Mouse (Mus musculus) liver, embryonic 16.5 days (tissue): ENCODE results near the gene Defb28. TPM values are rescaled to one million over a fixed set of nuclear protein-coding genes. Genes with fewer than 3 reads are reported as not detected.

Source experiments
- ATAC-seq: fragments of 200-750 bp; cut with Nextera tagmentation; 2 replicates; pipeline ENCODE4 v1.8.0; 2017; ENCODE audit warnings: low read depth, mild to moderate bottlenecking, moderate number of reproducible peaks, moderate library complexity
- H3K27ac ChIP-seq: fragments of 300-500 bp; sonication (generic); 2 replicates; pipeline ENCODE4 v1.5.1; 2014; ENCODE audit warnings: mild to moderate bottlenecking, low read length
- H3K27me3 ChIP-seq: fragments of 300-500 bp; sonication (generic); 2 replicates; pipeline ENCODE4 v1.6.1; 2014; ENCODE audit warnings: low read depth, low read length, mixed read lengths; ENCODE audit not compliant: control insufficient read depth, insufficient read depth
- H3K36me3 ChIP-seq: fragments of 300-500 bp; sonication (generic); 2 replicates; pipeline ENCODE4 v1.6.1; 2014; ENCODE audit warnings: mild to moderate bottlenecking; ENCODE audit not compliant: control insufficient read depth, insufficient read depth
- H3K4me1 ChIP-seq: fragments of 300-500 bp; sonication (generic); 2 replicates; pipeline ENCODE4 v1.6.1; 2014; ENCODE audit warnings: low read depth, low read length, mixed read lengths; ENCODE audit not compliant: control insufficient read depth
- H3K4me2 ChIP-seq: fragments of 300-500 bp; sonication (generic); 2 replicates; pipeline ENCODE4 v1.6.1; 2014; ENCODE audit warnings: low read depth, low read length, mixed read lengths
- H3K4me3 ChIP-seq: fragments of 300-500 bp; sonication (generic); 2 replicates; pipeline ENCODE4 v1.5.1; 2014; ENCODE audit warnings: low read depth, mild to moderate bottlenecking, low read length
- H3K9ac ChIP-seq: fragments of 300-500 bp; sonication (generic); 2 replicates; pipeline ENCODE4 v1.6.1; 2014; ENCODE audit warnings: low read depth, low read length
- H3K9me3 ChIP-seq: fragments of 300-500 bp; sonication (generic); replicated peaks from 2 replicates; pipeline ENCODE4 v1.6.1; 2016; ENCODE audit warnings: low read length; ENCODE audit not compliant: control insufficient read depth
- WGBS: fragments of 180-500 bp; shearing (Covaris S2); extraction: QIAGEN DNeasy Blood & Tissue Kit; methylation state at CpG from one replicate; pipeline ENCODE4 v1.1.7; 2014; ENCODE audit not compliant: insufficient replicate concordance; 5-methylcytosine and 5-hydroxymethylcytosine counted together
- polyA plus RNA-seq: library from polyadenylated mRNA; unstranded; fragments of >200 nt; fragmentation: Nextera tagmentation; extraction: Ambion mirVana; gene quantifications from 2 replicates; pipeline ENCODE4 v1.2.1, GENCODE M21; 2015

Gene Defb28
- polyA plus RNA-seq, 1 experiment from 2014 or later = not detected

GRCm38 (mm10) chr2:152498020-152498419 is 20.0 kb upstream of the Defb28 start:
- no peaks in the 10 kb centered on the region for H3K36me3 ChIP-seq
- 67% methylated on average over 6 of the region's 6 CpGs for WGBS
- H3K4me1 ChIP-seq = no peaks in the 10 kb centered on the region
- ATAC-seq = no peak
- H3K4me2 ChIP-seq = no peak overlapping the region
- H3K27me3 ChIP-seq = no peaks in the 10 kb centered on the region
- H3K9me3 ChIP-seq = no peaks in the 10 kb centered on the region
- H3K9ac ChIP-seq = no peak overlapping the region
- no peak overlapping the region for H3K27ac ChIP-seq
- no peak overlapping the region for H3K4me3 ChIP-seq

- H3K9ac ChIP-seq = no peak overlapping the region
- no peaks in the 10 kb centered on the region for H3K27me3 ChIP-seq
- H3K4me3 ChIP-seq = no peak overlapping the region
- 50% methylated on average over 7 of the region's 7 CpGs for WGBS
- no peaks in the 10 kb centered on the region for H3K36me3 ChIP-seq
- H3K27ac ChIP-seq = no peak overlapping the region
- no peaks in the 10 kb centered on the region for H3K4me1 ChIP-seq
- no peak overlapping the region for H3K4me2 ChIP-seq
- ATAC-seq = no peak
- H3K9me3 ChIP-seq = no peaks in the 10 kb centered on the region
These were observed 17.7 kb upstream of the Defb28 start for GRCm38 (mm10) chr2:152500204-152500862.

- no peaks in the 10 kb centered on the region for H3K36me3 ChIP-seq
- H3K4me1 ChIP-seq = no peaks in the 10 kb centered on the region
- no peaks in the 10 kb centered on the region for H3K27me3 ChIP-seq
- H3K27ac ChIP-seq = no peak overlapping the region
- H3K4me3 ChIP-seq = no peak overlapping the region
- H3K4me2 ChIP-seq = no peak overlapping the region
- H3K9ac ChIP-seq = no peak overlapping the region
- no peak for ATAC-seq
- H3K9me3 ChIP-seq = no peaks in the 10 kb centered on the region
- 60% methylated on average over 6 of the region's 6 CpGs for WGBS
These were observed 17.2 kb upstream of the Defb28 start for GRCm38 (mm10) chr2:152500863-152501229.

GRCm38 (mm10) chr2:152503950-152504349 is 14.1 kb upstream of the Defb28 start:
- H3K27ac ChIP-seq = no peak overlapping the region
- 31% methylated on average over 2 of the region's 2 CpGs for WGBS
- H3K4me3 ChIP-seq = no peak overlapping the region
- no peak overlapping the region for H3K4me2 ChIP-seq
- no peak overlapping the region for H3K9ac ChIP-seq
- no peaks in the 10 kb centered on the region for H3K9me3 ChIP-seq
- no peaks in the 10 kb centered on the region for H3K27me3 ChIP-seq
- ATAC-seq = no peak
- no peaks in the 10 kb centered on the region for H3K4me1 ChIP-seq
- no peaks in the 10 kb centered on the region for H3K36me3 ChIP-seq

GRCm38 (mm10) chr2:152511592-152511991 is 6.5 kb upstream of the Defb28 start, which contains the start of gene Defb26:
Defb26 (minus strand) TSS chr2:152511692.
- WGBS = 62% methylated on average over 1 of the region's 1 CpGs
- H3K27ac ChIP-seq = no peak within 1 kb of the TSS
- H3K27me3 ChIP-seq = no peaks in the 10 kb centered on the region
- H3K4me2 ChIP-seq = no peak within 1 kb of the TSS
- H3K9me3 ChIP-seq = no peaks in the 10 kb centered on the region
- H3K4me1 ChIP-seq = no peaks in the 10 kb centered on the region
- H3K36me3 ChIP-seq = no peaks in the 10 kb centered on the region
- no peak for ATAC-seq
- no peak within 1 kb of the TSS for H3K9ac ChIP-seq
- H3K4me3 ChIP-seq = no peak within 1 kb of the TSS

GRCm38 (mm10) chr2:152516084-152516483 is 2.0 kb upstream of the Defb28 start:
- Histone ChIP-seq H3K9ac (no peak overlapping the region), H3K9me3 (no peaks in the 10 kb centered on the region), H3K36me3 (no peaks in the 10 kb centered on the region), H3K4me1 (no peaks in the 10 kb centered on the region), H3K4me3 (no peak overlapping the region), H3K27ac (no peak overlapping the region), H3K4me2 (no peak overlapping the region), H3K27me3 (no peaks in the 10 kb centered on the region)
- ATAC-seq = no peak
- WGBS = 60% methylated on average over 4 of the region's 4 CpGs

- Histone ChIP-seq H3K4me2 (no peak within 1 kb of the TSS), H3K36me3 (no peaks in the 10 kb centered on the region), H3K4me1 (no peaks in the 10 kb centered on the region), H3K9me3 (no peaks in the 10 kb centered on the region), H3K27me3 (no peaks in the 10 kb centered on the region), H3K27ac (no peak within 1 kb of the TSS), H3K9ac (no peak within 1 kb of the TSS), H3K4me3 (no peak within 1 kb of the TSS)
- 51% methylated on average over 13 of the region's 13 CpGs for WGBS
- no peak for ATAC-seq
These were observed 22.1 kb downstream of the Defb28 start, which contains the start of gene Defb29 for GRCm38 (mm10) chr2:152539944-152540710. Defb29 (minus strand) TSS chr2:152540098.

- Histone ChIP-seq H3K4me3 (no peak overlapping the region), H3K27me3 (no peaks in the 10 kb centered on the region), H3K4me1 (no peaks in the 10 kb centered on the region), H3K4me2 (no peak overlapping the region), H3K36me3 (no peaks in the 10 kb centered on the region), H3K9me3 (no peaks in the 10 kb centered on the region), H3K27ac (no peak overlapping the region), H3K9ac (no peak overlapping the region)
- ATAC-seq = no peak
- 34% methylated on average over 9 of the region's 9 CpGs for whole genome bisulfite sequencing
These were observed 23.9 kb downstream of the Defb28 start for GRCm38 (mm10) chr2:152541979-152542378.

- Histone ChIP-seq H3K4me2 (no peak overlapping the region), H3K9me3 (no peaks in the 10 kb centered on the region), H3K27ac (no peak overlapping the region), H3K4me1 (no peaks in the 10 kb centered on the region), H3K9ac (no peak overlapping the region), H3K27me3 (no peaks in the 10 kb centered on the region), H3K4me3 (no peak overlapping the region), H3K36me3 (no peaks in the 10 kb centered on the region)
- ATAC-seq = no peak
- 63% methylated on average over 2 of the region's 2 CpGs for WGBS
These were observed 24.8 kb downstream of the Defb28 start for GRCm38 (mm10) chr2:152542897-152543296.
